8 mouse cellular contexts compared by ENCODE assay signal in the genomic region with DNA sequence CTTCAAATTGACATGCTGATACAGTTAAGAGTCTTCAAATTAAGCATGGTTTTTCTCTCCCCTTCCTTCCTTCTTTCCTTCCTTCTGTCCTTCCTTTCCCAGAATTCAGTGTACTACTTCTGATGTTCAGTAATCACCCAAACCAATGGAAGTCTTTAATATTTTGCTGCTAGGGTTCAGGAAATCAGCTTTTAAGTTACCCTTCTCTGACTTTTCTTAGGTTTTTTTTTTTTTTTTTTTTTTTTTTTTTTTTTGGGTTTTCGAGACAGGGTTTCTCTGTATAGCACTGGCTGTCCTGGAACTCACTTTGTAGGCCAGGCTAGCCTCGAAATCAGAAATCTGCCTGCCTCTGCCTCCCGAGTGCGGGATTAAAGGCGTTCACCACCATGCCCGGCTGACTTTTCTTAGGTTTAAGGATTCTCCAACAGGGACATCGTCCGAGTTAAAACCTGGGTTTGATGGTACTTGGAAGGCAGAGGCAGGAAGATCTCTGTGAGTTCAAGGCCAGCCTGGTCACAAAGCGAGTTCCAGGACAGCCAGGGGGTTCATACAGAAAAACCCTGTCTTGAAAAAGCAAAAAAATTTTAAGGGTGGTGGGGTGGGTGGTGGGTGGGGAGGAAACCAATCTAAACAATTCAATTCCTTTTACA. TPM values are rescaled to one million over a fixed set of nuclear protein-coding genes. Genes with fewer than 3 reads are reported as not detected.
A peak's percentile ranks its signal among the peaks of the same experiment; 100 is the strongest.
DNase-seq lines count a peak whose midpoint lies in the region; ATAC-seq and TF ChIP-seq lines count a peak whose summit lies in the region.

No protein-coding gene starts in this region.

- no peaks in the 10 kb centered on the region for H3K36me3 ChIP-seq in heart, embryonic 11.5 days (ENCODE audit: control insufficient read depth, insufficient read depth, low read length)
- H3K36me3 ChIP-seq in G1E (replicated peaks): peaks cover 20% of the 10 kb centered on the region
- peaks cover 4% of the 10 kb centered on the region; the same call in 1 of the 2 replicates for H3K36me3 ChIP-seq in forebrain, embryonic 13.5 days (ENCODE audit: poor library complexity, severe bottlenecking)
- H3K36me3 ChIP-seq in liver, embryonic 14.5 days (replicated peaks; ENCODE audit: control insufficient read depth, insufficient read depth, low read depth): no peaks in the 10 kb centered on the region

- no peak overlapping the region for H3K27ac ChIP-seq in heart, embryonic 11.5 days (ENCODE audit: low read depth, low read length)
- H3K27ac ChIP-seq in forebrain, embryonic 13.5 days: no peak overlapping the region
- H3K27ac ChIP-seq in liver, embryonic 14.5 days: no peak overlapping the region

- peak overlapping the region; percentile 98 for H3K4me2 ChIP-seq in heart, embryonic 11.5 days
- peak overlapping the region; percentile 94 for H3K4me2 ChIP-seq in forebrain, embryonic 13.5 days
- H3K4me2 ChIP-seq in liver, embryonic 14.5 days (ENCODE audit: low read depth): peak overlapping the region; percentile 80

- H3K9ac ChIP-seq in heart, embryonic 11.5 days (ENCODE audit: low read depth, low read length): no peak overlapping the region
- H3K9ac ChIP-seq in forebrain, embryonic 13.5 days: no peak overlapping the region
- H3K9ac ChIP-seq in liver, embryonic 14.5 days (replicated peaks): no peak overlapping the region

- DNase-seq in heart, adult 18-20 months: no peak
- DNase-seq in G1E (ENCODE audit: low spot score): no peak
- no peak for DNase-seq in liver, embryonic 14.5 days (ENCODE audit: low read depth in 3 of 3, low spot score in 3 of 3)
- no peak for DNase-seq in natural killer cell, adult 2 months (ENCODE audit: low spot score in 2 of 2)
- DNase-seq in left cerebral cortex, adult 18-20 months (ENCODE audit: low spot score in 2 of 2): no peak
- DNase-seq in layer of hippocampus, adult 18-20 months (ENCODE audit: low spot score in 2 of 2): no peak

- H3K9me3 ChIP-seq in heart, embryonic 11.5 days (replicated peaks; ENCODE audit: control insufficient read depth, low read length): no peaks in the 10 kb centered on the region
- H3K9me3 ChIP-seq in G1E (replicated peaks): peaks cover 4% of the 10 kb centered on the region; the same call in 1 of the 2 replicates
- H3K9me3 ChIP-seq in forebrain, embryonic 13.5 days (replicated peaks): peaks cover 4% of the 10 kb centered on the region; the same call in 1 of the 2 replicates
- H3K9me3 ChIP-seq in liver, embryonic 14.5 days (ENCODE audit: control insufficient read depth, low read length): no peaks in the 10 kb centered on the region

- peak overlapping the region; percentile 95 for H3K4me3 ChIP-seq in heart, embryonic 11.5 days (ENCODE audit: low read depth, low read length)
- H3K4me3 ChIP-seq in G1E (ENCODE audit: low read depth, low read length): peak overlapping the region; percentile 76; the same call in 1 of the 2 replicates
- peak overlapping the region; percentile 68 for H3K4me3 ChIP-seq in forebrain, embryonic 13.5 days
- H3K4me3 ChIP-seq in liver, embryonic 14.5 days (ENCODE audit: insufficient read depth in 1 of 2, low read depth in 2 of 2, low read length in 2 of 2): peak overlapping the region in 1 of 2 experiments; percentile 83; a peak in 1 of 4 replicates

- no peak for TF ChIP-seq CTCF in G1E (IDR thresholded peaks at IDR 0.05; ENCODE audit: low read depth, low read length)
- TF ChIP-seq CTCF in liver, embryonic 14.5 days (IDR thresholded peaks at IDR 0.05; ENCODE audit: low read depth): no peak

- TF ChIP-seq EP300 in liver, embryonic 14.5 days (IDR thresholded peaks at IDR 0.05; ENCODE audit: low read depth): no peak

- ATAC-seq in heart, embryonic 11.5 days (replicated peaks; ENCODE audit: insufficient number of reproducible peaks, low FRiP score, low TSS enrichment): no peak
- ATAC-seq in G1E (ENCODE audit: extremely low read depth, insufficient number of reproducible peaks, low FRiP score, poor library complexity, severe bottlenecking): no peak
- no peak for ATAC-seq in forebrain, embryonic 13.5 days
- ATAC-seq in liver, embryonic 14.5 days (ENCODE audit: insufficient read depth): no peak

- peaks cover 16% of the 10 kb centered on the region for H3K4me1 ChIP-seq in heart, embryonic 11.5 days (ENCODE audit: control insufficient read depth, insufficient read depth, low read length)
- H3K4me1 ChIP-seq in G1E (ENCODE audit: insufficient read depth, low read depth, low read length): peaks cover 35% of the 10 kb centered on the region
- H3K4me1 ChIP-seq in forebrain, embryonic 13.5 days: peaks cover 28% of the 10 kb centered on the region
- peaks cover 15 to 16% of the 10 kb centered on the region in 2 experiments for H3K4me1 ChIP-seq in liver, embryonic 14.5 days (replicated peaks; ENCODE audit: control insufficient read depth in 2 of 2, insufficient read depth in 2 of 2, low read length in 1 of 2)

- WGBS in heart, embryonic 11.5 days (ENCODE audit: insufficient replicate concordance): 90% methylated on average over 8 of the region's 9 CpGs
- 92% methylated on average over 9 of the region's 9 CpGs for WGBS in forebrain, embryonic 13.5 days
- 86% methylated on average over 9 of the region's 9 CpGs for WGBS in liver, embryonic 14.5 days (ENCODE audit: insufficient replicate concordance)

- H3K27me3 ChIP-seq in heart, embryonic 11.5 days (ENCODE audit: control insufficient read depth, insufficient read depth, low read length): no peaks in the 10 kb centered on the region
- H3K27me3 ChIP-seq in G1E (ENCODE audit: insufficient read depth, low read length): peaks cover 14% of the 10 kb centered on the region
- 0 out of 2 replicates have a peak, but pooled peaks cover 3% of the 10 kb centered on the region for H3K27me3 ChIP-seq in forebrain, embryonic 13.5 days
- H3K27me3 ChIP-seq in liver, embryonic 14.5 days (ENCODE audit: control insufficient read depth, insufficient read depth, low read length): no peaks in the 10 kb centered on the region

RNA-seq across cellular contexts. Expression of gene Ylpm1, which starts 0.9 kb away (rescaled TPM):
- polyA plus RNA-seq in heart, embryonic 11.5 days (2014; fragmentation: Nextera tagmentation; extraction: Ambion mirVana): 28.5 and 30.4 TPM in 2 replicates
- 10 to 100 TPM; 27.0 to 29.4 TPM for total RNA-seq in heart, adult 18-20 months (2021)
- total RNA-seq in G1E (2014; fragmentation: Nextera tagmentation) (148 and 153 TPM in 2 replicates), G1E (2017) (60.8 and 61.7 TPM in 2 replicates)
- 65.5 and 77.0 TPM in 2 replicates for polyA plus RNA-seq in G1E (2012)
- polyA plus RNA-seq in forebrain, embryonic 13.5 days (2015; fragmentation: Nextera tagmentation; extraction: Ambion mirVana): 41.6 and 45.1 TPM in 2 replicates
- 6.4 and 9.8 TPM in 2 replicates for polyA plus RNA-seq in liver, embryonic 14.5 days (2012; rRNA removed)
- 8.3 and 9.7 TPM in 2 replicates for polyA plus RNA-seq in liver, embryonic 14.5 days (2014; fragmentation: Nextera tagmentation; extraction: Ambion mirVana)
- 100 to 1,000 TPM; 111 to 112 TPM for total RNA-seq in left cerebral cortex, adult 18-20 months (2021)
- 100 to 1,000 TPM; 113 to 115 TPM for total RNA-seq in layer of hippocampus, adult 18-20 months (2021)

RNA-seq across cellular contexts. Expression of gene Arel1, which starts 24.5 kb away (rescaled TPM):
- polyA plus RNA-seq in heart, embryonic 11.5 days (2014; fragmentation: Nextera tagmentation; extraction: Ambion mirVana): 13.1 and 16.1 TPM in 2 replicates
- total RNA-seq in heart, adult 18-20 months (2021): 10 to 100 TPM; 40.8 to 50.3 TPM
- total RNA-seq in G1E (2014; fragmentation: Nextera tagmentation): 125 and 130 TPM in 2 replicates
- 122 and 124 TPM in 2 replicates for total RNA-seq in G1E (2017)
- polyA plus RNA-seq in G1E (2012): 7.4 and 12.7 TPM in 2 replicates
- polyA plus RNA-seq in forebrain, embryonic 13.5 days (2015; fragmentation: Nextera tagmentation; extraction: Ambion mirVana): 22.1 and 26.7 TPM in 2 replicates
- 15.4 and 16.1 TPM in 2 replicates for polyA plus RNA-seq in liver, embryonic 14.5 days (2012; rRNA removed)
- polyA plus RNA-seq in liver, embryonic 14.5 days (2014; fragmentation: Nextera tagmentation; extraction: Ambion mirVana): 14.8 and 17.4 TPM in 2 replicates
- 10 to 100 TPM; 98.2 to 98.8 TPM for total RNA-seq in left cerebral cortex, adult 18-20 months (2021)
- 100 to 1,000 TPM in 1 of 2 experiments, 10 to 100 TPM in 1; 97.7 to 113 TPM for total RNA-seq in layer of hippocampus, adult 18-20 months (2021)

RNA-seq across cellular contexts. Expression of gene Fcf1, which starts 24.5 kb away (rescaled TPM):
- polyA plus RNA-seq in heart, embryonic 11.5 days (2014; fragmentation: Nextera tagmentation; extraction: Ambion mirVana): 92.3 and 102 TPM in 2 replicates
- total RNA-seq in heart, adult 18-20 months (2021): 10 to 100 TPM; 38.0 to 46.1 TPM
- total RNA-seq in G1E (2014; fragmentation: Nextera tagmentation): 81.6 and 91.3 TPM in 2 replicates
- total RNA-seq in G1E (2017): 236 and 288 TPM in 2 replicates
- 20.8 and 30.0 TPM in 2 replicates for polyA plus RNA-seq in G1E (2012)
- 146 and 167 TPM in 2 replicates for polyA plus RNA-seq in forebrain, embryonic 13.5 days (2015; fragmentation: Nextera tagmentation; extraction: Ambion mirVana)
- polyA plus RNA-seq in liver, embryonic 14.5 days (2012; rRNA removed): 45.8 and 86.1 TPM in 2 replicates
- 102 and 111 TPM in 2 replicates for polyA plus RNA-seq in liver, embryonic 14.5 days (2014; fragmentation: Nextera tagmentation; extraction: Ambion mirVana)
- 10 to 100 TPM; 31.1 to 35.7 TPM for total RNA-seq in left cerebral cortex, adult 18-20 months (2021)
- 10 to 100 TPM; 35.3 to 36.2 TPM for total RNA-seq in layer of hippocampus, adult 18-20 months (2021)
